Mouse (Mus musculus): ENCODE measurements around the gene Emg1. TPM values are rescaled to one million over a fixed set of nuclear protein-coding genes. Genes with fewer than 3 reads are reported as not detected.

Gene Emg1
- total and polyA plus RNA-seq, 3 experiments = 117 to 254 (median 228) TPM

DNA sequence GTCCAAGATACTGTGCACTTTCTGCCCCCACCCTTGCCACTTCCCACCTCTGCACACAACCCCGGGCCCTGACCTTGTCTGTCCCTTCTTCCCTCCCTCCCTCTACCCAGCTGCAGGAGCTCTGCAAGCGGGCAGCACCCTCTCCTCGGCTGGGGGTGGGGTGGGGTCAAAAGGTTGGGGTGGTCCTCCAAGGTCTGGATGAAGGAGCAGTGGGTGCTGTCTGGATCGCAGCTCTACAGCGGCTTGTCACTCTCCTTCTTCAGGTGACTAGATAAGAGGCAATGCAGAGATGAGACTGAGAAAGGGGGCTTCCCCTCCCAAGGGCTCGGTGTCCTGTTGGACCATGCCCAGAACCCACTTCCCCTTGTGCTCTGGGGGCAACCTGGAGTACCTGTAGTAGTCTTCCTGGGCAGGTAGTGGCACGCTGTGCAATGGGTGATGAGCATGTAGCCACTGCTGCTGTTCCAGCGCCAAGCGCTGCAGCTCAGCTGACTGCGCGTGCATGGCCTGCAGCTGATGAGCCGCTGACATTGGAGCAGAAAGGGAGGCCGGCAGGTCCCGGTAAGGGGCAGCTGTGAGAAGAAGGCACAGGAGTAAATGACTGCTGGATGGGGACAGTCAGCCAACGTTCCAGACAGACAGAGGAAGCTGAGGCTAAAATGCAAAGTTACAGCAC, 31.0 kb upstream of the Emg1 start:
- Histone ChIP-seq H3K9me3 (replicated peaks) (no peaks in the 10 kb centered on the region), H3K4me1 (ENCODE audit: insufficient read depth, low read depth, low read length) (peaks cover 79% of the 10 kb centered on the region), H3K36me3 (replicated peaks) (peaks cover 45% of the 10 kb centered on the region), H3K4me3 (ENCODE audit: low read depth, low read length) (no peak overlapping the region), H3K27me3 (ENCODE audit: insufficient read depth, low read length) (peaks cover 3% of the 10 kb centered on the region; the same call in 1 of the 2 replicates)
- DNase-seq (ENCODE audit: low spot score) (no peak), ATAC-seq (ENCODE audit: extremely low read depth, insufficient number of reproducible peaks, low FRiP score, poor library complexity, severe bottlenecking) (no peak)
- TF ChIP-seq CTCF (IDR thresholded peaks at IDR 0.05; ENCODE audit: low read depth, low read length) (no peak), POLR2AphosphoS5 (IDR thresholded peaks at IDR 0.05; ENCODE audit: insufficient replicate concordance, low read depth, low read length) (no peak), GATA2 (IDR thresholded peaks at IDR 0.05; ENCODE audit: borderline replicate concordance, low read depth, low read length) (no peak), GATA1 (IDR thresholded peaks at IDR 0.05; ENCODE audit: borderline replicate concordance, low read length) (no peak), TAL1 (conservative IDR thresholded peaks at IDR 0.05; ENCODE audit: low read depth, low read length) (no peak)

DNA sequence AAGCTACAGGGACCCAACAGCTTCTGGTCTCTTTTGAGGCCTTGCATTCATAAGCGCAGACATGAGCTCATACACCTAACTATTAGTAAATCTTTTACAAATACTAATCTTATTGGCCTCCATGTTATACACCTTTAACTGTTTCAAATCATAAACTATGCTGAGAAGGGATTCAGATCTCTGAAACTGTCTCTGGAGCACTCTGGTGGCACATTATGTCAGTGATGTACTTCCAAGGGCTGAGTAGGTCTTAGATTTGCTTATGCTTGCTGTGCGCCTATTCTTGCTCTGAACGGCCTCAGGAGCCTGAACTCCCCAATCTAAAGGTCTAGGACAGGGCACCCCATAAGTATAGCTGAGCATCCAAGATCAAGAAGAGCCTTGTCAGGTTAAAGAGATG, 29.9 kb upstream of the Emg1 start:
- Histone ChIP-seq H3K9me3 (replicated peaks) (no peaks in the 10 kb centered on the region), H3K4me3 (ENCODE audit: low read depth, low read length) (peak overlapping the region; percentile 41; the same call in 1 of the 2 replicates), H3K27me3 (ENCODE audit: insufficient read depth, low read length) (no peaks in the 10 kb centered on the region), H3K4me1 (ENCODE audit: insufficient read depth, low read depth, low read length) (peaks cover 78% of the 10 kb centered on the region), H3K36me3 (replicated peaks) (peaks cover 33% of the 10 kb centered on the region)
- no peak for ATAC-seq (ENCODE audit: extremely low read depth, insufficient number of reproducible peaks, low FRiP score, poor library complexity, severe bottlenecking)
- TF ChIP-seq TAL1 (conservative IDR thresholded peaks at IDR 0.05; ENCODE audit: low read depth, low read length) = no peak
- no peak for TF ChIP-seq POLR2AphosphoS5 (IDR thresholded peaks at IDR 0.05; ENCODE audit: insufficient replicate concordance, low read depth, low read length)
- no peak for TF ChIP-seq CTCF (IDR thresholded peaks at IDR 0.05; ENCODE audit: low read depth, low read length)
- TF ChIP-seq GATA1 (IDR thresholded peaks at IDR 0.05; ENCODE audit: borderline replicate concordance, low read length) = no peak
- TF ChIP-seq GATA2 (IDR thresholded peaks at IDR 0.05; ENCODE audit: borderline replicate concordance, low read depth, low read length) = no peak
- DNase-seq (ENCODE audit: low spot score) = no peak

GRCm38 (mm10) chr6:124740888-124741761, 29.1 kb upstream of the Emg1 start, which contains the start of gene Grcc10:
Grcc10 (minus strand) TSS chr6:124741374.
- DNase-seq (ENCODE audit: low spot score) = peak; percentile 99
- Histone ChIP-seq H3K27me3 (ENCODE audit: insufficient read depth, low read length) (no peaks in the 10 kb centered on the region), H3K9me3 (replicated peaks) (no peaks in the 10 kb centered on the region), H3K36me3 (replicated peaks) (peaks cover 30% of the 10 kb centered on the region), H3K4me3 (ENCODE audit: low read depth, low read length) (peak within 1 kb of the TSS; percentile 72), H3K4me1 (ENCODE audit: insufficient read depth, low read depth, low read length) (peaks cover 73% of the 10 kb centered on the region)
- no peak for TF ChIP-seq GATA1 (IDR thresholded peaks at IDR 0.05; ENCODE audit: borderline replicate concordance, low read length)
- peak; percentile 67; the same call in 1 of the 2 replicates for TF ChIP-seq POLR2AphosphoS5 (IDR thresholded peaks at IDR 0.05; ENCODE audit: insufficient replicate concordance, low read depth, low read length)
- peak; percentile 74 for ATAC-seq (ENCODE audit: extremely low read depth, insufficient number of reproducible peaks, low FRiP score, poor library complexity, severe bottlenecking)

- ATAC-seq (ENCODE audit: extremely low read depth, insufficient number of reproducible peaks, low FRiP score, poor library complexity, severe bottlenecking) = peak; percentile 24
- TF ChIP-seq POLR2AphosphoS5 (IDR thresholded peaks at IDR 0.05; ENCODE audit: insufficient replicate concordance, low read depth, low read length) (peak; percentile 100), GATA2 (IDR thresholded peaks at IDR 0.05; ENCODE audit: borderline replicate concordance, low read depth, low read length) (no peak)
- peak; percentile 65 for DNase-seq (ENCODE audit: low spot score)
- Histone ChIP-seq H3K27me3 (ENCODE audit: insufficient read depth, low read length) (no peaks in the 10 kb centered on the region), H3K4me1 (ENCODE audit: insufficient read depth, low read depth, low read length) (peaks cover 68% of the 10 kb centered on the region), H3K9me3 (replicated peaks) (no peaks in the 10 kb centered on the region), H3K36me3 (replicated peaks) (peaks cover 30% of the 10 kb centered on the region), H3K4me3 (ENCODE audit: low read depth, low read length) (peak overlapping the region; percentile 72)
These were observed 28.4 kb upstream of the Emg1 start for GRCm38 (mm10) chr6:124740211-124740887.

DNA sequence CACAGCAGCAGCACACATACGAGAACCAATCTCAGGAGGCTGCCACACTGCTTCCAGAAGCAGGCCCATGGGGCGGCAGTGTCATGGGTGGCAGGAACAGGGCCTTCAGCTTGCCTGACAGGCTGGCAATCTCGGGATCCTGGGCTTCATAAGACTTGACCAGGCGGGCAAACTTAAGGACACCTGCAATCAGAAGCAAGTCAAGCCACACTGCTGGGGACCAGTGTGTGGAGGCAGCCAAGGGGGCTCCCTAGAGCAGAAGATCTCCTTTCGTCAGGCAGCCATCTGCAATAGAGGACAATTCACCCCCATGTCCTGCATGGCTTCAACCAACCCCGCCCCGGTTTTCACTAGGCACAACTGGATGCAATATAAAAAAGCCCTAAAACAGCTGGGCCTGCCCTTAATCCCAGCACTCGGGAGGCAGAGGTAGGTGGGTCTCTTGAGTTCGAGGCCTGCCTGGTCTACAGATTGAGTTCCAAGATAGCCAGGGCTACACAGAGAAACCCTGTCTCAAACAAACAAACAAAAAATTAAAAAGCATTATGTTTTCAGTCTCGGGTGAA, 27.3 kb upstream of the Emg1 start:
- no peaks in the 10 kb centered on the region for H3K9me3 ChIP-seq (replicated peaks)
- no peak for ATAC-seq (ENCODE audit: extremely low read depth, insufficient number of reproducible peaks, low FRiP score, poor library complexity, severe bottlenecking)
- peaks cover 63% of the 10 kb centered on the region for H3K4me1 ChIP-seq (ENCODE audit: insufficient read depth, low read depth, low read length)
- TF ChIP-seq GATA2 (IDR thresholded peaks at IDR 0.05; ENCODE audit: borderline replicate concordance, low read depth, low read length) (no peak), GATA1 (IDR thresholded peaks at IDR 0.05; ENCODE audit: borderline replicate concordance, low read length) (no peak), POLR2AphosphoS5 (IDR thresholded peaks at IDR 0.05; ENCODE audit: insufficient replicate concordance, low read depth, low read length) (no peak), TAL1 (conservative IDR thresholded peaks at IDR 0.05; ENCODE audit: low read depth, low read length) (no peak), CTCF (IDR thresholded peaks at IDR 0.05; ENCODE audit: low read depth, low read length) (no peak)
- DNase-seq (ENCODE audit: low spot score) = no peak
- H3K4me3 ChIP-seq (ENCODE audit: low read depth, low read length) = peak overlapping the region; percentile 72; the same call in 1 of the 2 replicates
- peaks cover 22% of the 10 kb centered on the region for H3K36me3 ChIP-seq (replicated peaks)
- no peaks in the 10 kb centered on the region for H3K27me3 ChIP-seq (ENCODE audit: insufficient read depth, low read length)
